Mouse (Mus musculus) WW6 (cell line): ENCODE data around the gene Tmbim4.

ENCODE experiments used
- DNase-seq: peaks from one replicate; pipeline ENCODE4 v3.0.0-alpha.2; 2013; ENCODE audit warnings: low read depth, low spot score

The Tmbim4 gene

GRCm38 (mm10) chr10:120245681-120246080, 44.3 kb downstream of the Tmbim4 start:
- DNase-seq = no peak

GRCm38 (mm10) chr10:120246994-120247750, 45.8 kb downstream of the Tmbim4 start:
- peak; percentile 61 for DNase-seq

GRCm38 (mm10) chr10:120250911-120251683, 49.7 kb downstream of the Tmbim4 start:
- no peak for DNase-seq

DNA sequence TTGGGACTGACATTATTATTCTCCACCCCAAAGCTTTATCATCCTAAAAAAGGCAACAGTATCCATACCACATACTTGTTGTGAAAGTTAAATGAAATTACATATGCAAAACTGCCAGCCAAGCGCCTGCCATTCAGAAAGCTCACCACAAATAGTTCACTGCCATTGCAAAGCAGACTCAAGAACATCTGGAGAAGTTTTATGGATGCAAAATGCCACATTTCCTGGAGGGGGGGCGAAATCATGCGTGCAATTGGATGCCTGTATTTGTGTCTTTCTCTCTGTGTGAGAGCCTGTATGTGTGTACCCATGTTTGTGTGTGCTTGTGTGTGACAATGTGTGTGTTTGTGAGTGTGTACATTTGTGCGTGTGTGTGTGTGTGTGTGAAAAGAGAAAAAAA, 50.4 kb downstream of the Tmbim4 start:
- no peak for DNase-seq

GRCm38 (mm10) chr10:120252800-120253199, 51.4 kb downstream of the Tmbim4 start:
- no peak for DNase-seq

GRCm38 (mm10) chr10:120257231-120257630, 55.8 kb downstream of the Tmbim4 start:
- no peak for DNase-seq

DNA sequence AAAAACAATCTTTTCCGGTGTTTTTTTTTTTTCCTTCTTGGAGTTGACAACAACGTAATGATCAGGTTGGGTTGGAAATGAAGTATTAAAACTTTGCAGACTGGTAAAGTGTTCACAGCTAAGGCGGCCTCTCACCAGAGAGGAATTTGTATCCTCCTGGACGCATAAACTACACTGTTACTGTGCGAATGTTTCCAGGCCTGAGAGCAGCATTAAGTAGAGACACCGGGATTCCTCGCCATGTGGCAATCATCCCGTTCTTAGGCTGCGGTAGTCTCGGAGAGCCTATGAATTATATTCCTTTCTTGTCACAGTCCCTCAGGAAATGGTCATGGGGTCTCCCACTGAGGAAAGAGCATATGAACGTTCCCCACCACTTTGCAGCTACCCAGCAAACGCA, 66.4 kb downstream of the Tmbim4 start:
- DNase-seq = no peak

GRCm38 (mm10) chr10:120269946-120270345, 68.6 kb downstream of the Tmbim4 start:
- no peak for DNase-seq

- no peak for DNase-seq
These were observed 69.4 kb downstream of the Tmbim4 start for GRCm38 (mm10) chr10:120270777-120271176.

GRCm38 (mm10) chr10:120271318-120271717, 69.9 kb downstream of the Tmbim4 start:
- no peak for DNase-seq

DNA sequence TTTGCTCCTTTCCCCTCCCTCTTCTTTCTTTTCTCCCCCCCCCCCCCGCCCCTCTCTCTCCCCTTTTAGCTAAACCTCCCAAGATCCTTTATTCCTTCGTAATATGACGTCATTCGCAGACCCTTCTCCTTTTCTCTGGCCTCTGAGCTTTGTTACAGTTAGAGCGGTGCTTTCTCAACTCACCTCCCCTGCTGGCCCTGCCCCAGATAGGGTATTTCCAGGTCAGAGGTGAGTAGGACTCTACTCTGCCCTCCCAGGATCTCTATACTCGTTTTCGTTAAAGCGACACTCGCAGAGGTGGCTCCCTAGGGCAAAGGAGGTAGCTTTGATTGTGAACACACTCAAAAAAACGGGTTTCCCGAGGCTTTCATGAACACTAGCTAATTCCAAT, 70.5 kb downstream of the Tmbim4 start:
- DNase-seq = no peak

DNA sequence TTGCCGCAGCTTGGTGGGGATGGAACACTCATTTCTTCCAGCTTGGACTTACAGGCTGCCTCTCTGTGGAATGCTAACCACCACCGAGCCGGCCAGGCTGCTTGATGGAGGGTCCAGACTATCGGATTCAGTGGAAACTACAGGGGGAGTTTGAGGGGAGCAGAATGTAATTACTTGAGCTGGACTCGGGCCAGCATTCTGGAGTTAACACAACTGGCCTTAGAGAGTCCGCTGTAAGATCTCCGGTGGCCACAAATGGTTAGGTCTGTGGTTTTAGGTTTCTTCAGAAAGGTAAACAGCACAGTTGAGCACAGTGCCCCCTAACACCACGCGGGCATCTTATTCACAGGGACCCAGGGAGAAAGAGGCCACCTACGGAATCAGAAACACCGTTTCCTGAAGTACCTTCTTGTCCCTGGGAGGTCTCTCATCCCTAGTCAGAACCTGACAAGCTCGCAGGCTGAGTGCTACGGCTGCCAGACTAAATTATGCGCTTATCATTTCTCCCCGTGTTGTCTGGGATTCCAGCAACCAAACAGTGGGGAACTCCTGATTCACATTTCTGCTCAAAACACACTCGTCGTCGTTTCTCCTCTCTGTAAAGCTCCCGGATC, 71.0 kb downstream of the Tmbim4 start:
- no peak for DNase-seq

DNA sequence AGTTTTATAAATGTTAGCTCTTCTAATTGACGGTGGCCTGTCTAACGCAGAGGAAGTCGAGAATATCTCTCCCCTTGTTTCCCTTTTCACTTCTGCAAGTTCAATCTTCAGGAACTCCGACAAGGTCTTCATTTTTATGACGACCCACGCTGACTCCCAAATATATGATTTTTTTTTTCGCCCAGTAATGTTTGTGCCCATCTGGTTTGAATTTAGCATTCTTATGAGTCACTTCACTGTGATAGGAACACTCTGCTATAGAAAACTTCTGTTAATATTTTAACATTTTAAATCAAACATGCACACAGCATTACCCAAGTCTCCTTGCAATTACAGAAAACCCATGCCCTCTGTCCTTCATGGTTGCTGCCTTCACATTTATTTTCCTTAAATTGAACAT, 71.9 kb downstream of the Tmbim4 start:
- DNase-seq = no peak
